Mouse (Mus musculus) bone marrow macrophage, adult 2 months (primary cell): ENCODE data around the gene Setd3. TPM values are rescaled to one million over a fixed set of nuclear protein-coding genes. Genes with fewer than 3 reads are reported as not detected.
"Not testable (repeated sequence)": the region's sequence is repeated elsewhere in the genome, so short reads cannot be mapped to it uniquely, and the experiment has no call there.

Experiments used
- H3K27ac ChIP-seq: 2 replicates; pipeline ENCODE4 v1.5.1; 2012; ENCODE audit warnings: low read depth, low read length; ENCODE audit not compliant: insufficient read depth
- H3K4me1 ChIP-seq: 2 replicates; pipeline ENCODE4 v1.6.1; 2012; ENCODE audit warnings: low read length; ENCODE audit not compliant: control insufficient read depth, insufficient read depth
- H3K4me3 ChIP-seq: 2 replicates; pipeline ENCODE4 v1.5.1; 2012; ENCODE audit warnings: mild to moderate bottlenecking, low read length, moderate library complexity; ENCODE audit not compliant: insufficient read depth
- CTCF ChIP-seq: IDR thresholded peaks from 2 replicates; pipeline ENCODE4 v1.5.1; 2012; ENCODE audit warnings: low read depth, mild to moderate bottlenecking, low read length, moderate library complexity
- POLR2A ChIP-seq: IDR thresholded peaks from 2 replicates; pipeline ENCODE4 v1.6.1; 2012; ENCODE audit warnings: mild to moderate bottlenecking, low read depth, low read length, borderline replicate concordance
- polyA plus RNA-seq: library from polyadenylated mRNA; stranded (reverse); fragments of >200 nt; gene quantifications from 2 replicates; pipeline ENCODE4 v1.2.4, GENCODE M21; 2012; ENCODE audit not compliant: missing spikeins, insufficient read depth, insufficient read length

Setd3 gene
- polyA plus RNA-seq, 1 experiment: 75.8 TPM

DNA sequence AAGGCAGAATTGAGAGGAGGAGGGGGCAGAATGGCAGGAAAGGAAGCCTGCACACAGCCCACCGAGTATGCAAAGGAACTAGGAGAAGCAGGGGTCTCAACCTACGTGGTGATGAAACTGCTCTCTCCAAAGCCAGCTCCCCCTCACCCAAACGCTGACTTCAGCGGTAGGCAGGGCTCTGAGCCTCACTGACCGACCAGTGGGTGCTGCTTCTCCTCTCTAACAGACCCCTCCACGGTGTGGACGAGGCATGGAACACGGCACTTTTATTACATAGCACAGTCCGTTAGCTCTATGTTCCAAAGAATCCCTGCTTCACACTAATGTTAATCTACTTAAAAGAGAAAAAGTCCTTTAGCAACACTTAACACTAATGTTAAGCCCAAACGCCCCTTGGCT is 60.6 kb downstream of the Setd3 start:
- no peak for TF ChIP-seq CTCF
- no peak for TF ChIP-seq POLR2A
- Histone ChIP-seq H3K4me1 (no peaks in the 10 kb centered on the region), H3K27ac (no peak overlapping the region)

DNA sequence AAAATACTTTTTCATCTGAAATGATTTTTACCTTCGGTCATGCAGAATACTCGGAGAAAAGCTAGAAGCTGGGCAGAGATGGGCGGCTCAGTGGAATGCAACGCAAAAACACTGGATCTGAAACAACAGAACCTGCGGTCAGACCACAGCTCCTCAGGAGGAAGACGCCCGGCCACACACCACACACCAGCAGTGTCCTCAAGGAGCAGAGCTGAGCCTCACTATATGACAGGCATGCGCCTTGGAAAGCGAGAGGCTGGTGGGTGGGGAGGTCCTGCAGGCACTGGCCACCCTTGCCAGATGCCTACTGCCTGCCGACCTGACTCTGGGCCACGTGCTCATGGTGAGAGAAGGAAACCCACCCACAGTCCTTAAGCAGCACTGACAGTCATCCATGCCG is 67.9 kb downstream of the Setd3 start:
- Histone ChIP-seq H3K27ac (no peak overlapping the region), H3K4me1 (peaks cover 6% of the 10 kb centered on the region; the same call in 1 of the 2 replicates), H3K4me3 (no peak overlapping the region)
- TF ChIP-seq CTCF (no peak), POLR2A (no peak)

More for the DNA sequence above, 60.6 kb downstream of the Setd3 start:
- no peak overlapping the region for H3K4me3 ChIP-seq

DNA sequence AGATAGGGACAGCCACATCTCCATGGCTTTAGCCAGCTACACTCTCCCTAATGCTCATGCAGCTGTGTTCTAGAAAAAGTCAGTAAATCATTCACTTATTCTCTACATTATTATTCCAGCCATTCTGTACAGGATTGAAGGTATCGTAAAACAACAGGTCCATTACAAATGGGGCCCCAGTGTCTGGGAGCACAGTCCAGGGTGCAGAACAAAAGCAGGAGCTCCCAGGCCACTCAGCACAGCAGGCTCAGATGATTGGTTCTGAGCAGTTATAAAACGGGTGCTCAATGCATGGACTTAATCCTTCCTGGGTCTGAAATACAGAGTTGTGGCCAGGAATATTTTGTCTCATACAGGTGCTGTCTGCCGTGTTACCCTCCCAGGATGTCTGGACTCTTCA is 68.4 kb downstream of the Setd3 start:
- Histone ChIP-seq H3K27ac (no peak overlapping the region), H3K4me1 (peaks cover 10% of the 10 kb centered on the region), H3K4me3 (no peak overlapping the region)
- TF ChIP-seq CTCF: no peak
- no peak for TF ChIP-seq POLR2A

DNA sequence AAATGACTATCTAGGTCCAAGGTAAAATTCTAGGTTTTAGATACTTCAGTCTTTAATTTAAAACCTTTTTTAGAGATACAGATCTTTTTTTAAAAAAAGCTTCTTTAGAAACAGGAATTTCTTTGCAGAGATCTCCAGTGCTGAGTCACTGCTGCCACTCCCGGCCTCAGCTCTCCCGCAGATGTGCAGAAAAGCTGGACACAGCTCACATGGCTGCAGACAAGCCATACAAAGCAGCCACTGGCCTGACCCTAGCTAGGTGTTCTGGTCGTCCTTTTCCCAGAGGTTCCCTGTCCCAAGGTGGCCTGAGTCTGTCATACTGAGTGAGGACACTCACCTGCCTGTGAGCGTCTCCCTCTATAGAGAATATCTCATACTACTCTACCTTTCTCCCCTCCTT is 69.4 kb downstream of the Setd3 start:
- no peak overlapping the region for H3K27ac ChIP-seq
- H3K4me1 ChIP-seq: peaks cover 12% of the 10 kb centered on the region
- no peak for TF ChIP-seq CTCF
- TF ChIP-seq POLR2A: no peak
- no peak overlapping the region for H3K4me3 ChIP-seq

DNA sequence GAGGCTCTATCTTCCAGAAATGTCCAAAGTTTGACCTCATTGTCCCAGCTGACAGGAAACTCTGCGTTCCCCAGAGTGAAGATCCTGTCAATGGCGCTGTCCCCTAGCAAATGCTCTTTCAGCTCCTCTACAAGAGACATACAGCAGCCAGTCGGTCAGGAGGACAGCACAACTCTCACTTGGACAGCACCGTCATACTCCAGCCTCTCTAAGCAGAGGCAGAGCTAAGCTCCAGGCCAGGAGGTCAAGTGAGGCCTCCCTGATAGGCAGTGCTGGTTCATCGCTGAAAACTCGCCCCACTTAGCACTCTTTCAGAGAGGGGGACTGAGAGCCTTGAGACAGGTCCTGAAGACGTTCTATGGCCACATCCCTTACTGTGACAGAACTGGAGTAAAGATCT is 70.5 kb downstream of the Setd3 start:
- peaks cover 22% of the 10 kb centered on the region for H3K4me1 ChIP-seq
- H3K27ac ChIP-seq, H3K4me3 ChIP-seq: not testable (repeated sequence)

DNA sequence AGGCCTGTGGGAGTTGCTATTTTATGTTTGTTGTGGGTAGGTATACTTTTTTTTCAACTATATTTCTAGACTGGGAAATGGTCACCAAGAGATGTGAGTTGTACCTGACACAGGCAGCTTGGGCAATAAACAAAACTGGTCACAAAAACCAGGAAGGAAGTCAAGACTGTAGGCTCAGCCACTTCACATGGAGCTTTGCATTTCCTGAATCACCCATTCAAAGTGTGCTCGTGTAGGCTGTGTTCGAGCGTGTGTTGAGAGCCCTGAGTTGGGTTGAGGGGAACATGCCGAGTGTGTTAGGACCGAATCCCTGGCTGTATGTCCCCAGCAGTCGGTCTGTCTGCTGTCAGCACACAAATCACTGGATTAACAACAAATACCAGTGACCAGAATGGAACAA is 75.8 kb downstream of the Setd3 start:
- TF ChIP-seq POLR2A (no peak), CTCF (no peak)
- H3K4me3 ChIP-seq: 0 out of 2 replicates have a peak overlapping the region, but pooled peaks have one; percentile 1
- H3K4me1 ChIP-seq: peaks cover 22% of the 10 kb centered on the region
- H3K27ac ChIP-seq: no peak overlapping the region

DNA sequence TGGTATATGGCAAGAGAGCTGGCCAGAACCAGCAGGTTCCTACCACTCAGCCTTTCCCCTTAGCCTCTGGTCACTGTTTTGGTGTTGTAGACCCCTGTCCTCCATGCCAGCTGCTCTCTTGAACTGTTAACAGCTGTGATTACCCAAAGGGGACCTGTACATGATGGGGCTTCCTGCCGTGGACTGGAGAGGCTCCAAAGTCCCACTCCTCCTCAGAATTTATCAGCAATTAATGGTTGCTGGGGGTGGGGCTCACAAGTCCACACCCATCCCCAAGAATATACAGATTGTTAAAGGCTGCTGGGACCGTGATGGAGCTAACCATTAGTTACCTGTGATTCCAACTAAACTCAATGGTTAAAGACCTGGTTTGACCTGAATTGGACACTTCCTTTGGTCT is 77.0 kb downstream of the Setd3 start:
- peaks cover 22% of the 10 kb centered on the region for H3K4me1 ChIP-seq
- H3K27ac ChIP-seq: no peak overlapping the region
- TF ChIP-seq POLR2A (no peak), CTCF (no peak)
- no peak overlapping the region for H3K4me3 ChIP-seq

DNA sequence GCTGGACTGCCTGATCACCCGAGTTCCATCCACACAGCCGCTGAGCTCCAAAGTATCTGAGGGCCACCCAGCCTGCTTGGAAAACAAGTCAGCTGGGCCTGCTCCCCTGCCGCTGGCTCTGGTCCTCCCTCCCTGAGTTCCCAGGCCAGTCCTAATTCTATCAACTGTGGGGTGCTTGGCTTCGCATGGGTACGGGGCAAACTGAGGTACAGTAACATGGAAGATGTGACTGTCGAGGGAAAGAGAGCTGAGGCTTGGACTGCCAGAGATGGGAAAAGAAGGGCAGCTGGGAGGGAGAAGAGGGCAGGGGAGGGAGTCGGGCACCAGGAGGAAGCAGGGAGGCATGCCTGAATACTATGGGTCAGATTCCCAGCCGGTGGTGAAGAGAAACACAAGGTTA is 78.9 kb downstream of the Setd3 start:
- no peak for TF ChIP-seq CTCF
- no peak for TF ChIP-seq POLR2A
- H3K27ac ChIP-seq: no peak overlapping the region
- H3K4me1 ChIP-seq: peaks cover 16% of the 10 kb centered on the region
- H3K4me3 ChIP-seq: no peak overlapping the region

DNA sequence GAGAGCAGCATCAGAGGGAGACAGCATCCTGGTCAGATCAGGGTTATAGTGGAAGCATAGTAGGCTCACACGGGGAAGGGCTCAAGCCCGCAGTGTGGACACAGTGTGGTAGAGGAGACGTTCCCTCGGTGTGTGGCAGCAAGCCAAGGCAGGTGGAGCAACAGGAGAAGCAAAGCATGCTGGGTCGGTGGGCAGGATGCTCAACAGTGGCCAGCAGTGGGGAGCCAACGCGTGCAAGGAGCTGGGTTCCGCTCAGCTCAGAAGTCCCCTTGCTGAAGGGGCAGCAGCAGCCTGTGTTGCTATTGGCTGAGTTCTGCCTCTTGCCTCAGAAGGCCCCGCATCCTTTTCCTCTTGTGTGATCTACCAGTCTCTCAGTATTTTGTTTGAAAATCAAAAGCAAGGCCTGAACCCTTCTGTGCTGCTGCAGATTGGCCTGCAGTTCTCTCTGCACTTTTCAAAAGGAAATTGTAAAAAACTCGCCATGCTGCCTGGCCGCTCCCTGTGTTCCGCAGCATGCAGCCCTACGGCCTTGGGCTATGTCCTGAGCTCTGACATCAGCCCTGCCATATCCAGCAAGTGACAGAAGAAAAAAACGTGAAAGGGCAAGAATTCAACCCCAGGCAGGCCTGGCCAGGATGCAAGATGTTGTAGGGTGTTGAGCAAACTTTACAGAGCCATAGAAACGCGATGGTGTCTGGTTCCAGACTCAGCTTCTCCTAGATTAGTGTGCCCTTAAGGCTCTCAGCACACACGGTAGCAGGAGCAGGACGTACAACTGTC is 80.7 kb downstream of the Setd3 start:
- no peak overlapping the region for H3K27ac ChIP-seq
- H3K4me3 ChIP-seq: no peak overlapping the region
- peaks cover 4% of the 10 kb centered on the region for H3K4me1 ChIP-seq
- TF ChIP-seq POLR2A: no peak

DNA sequence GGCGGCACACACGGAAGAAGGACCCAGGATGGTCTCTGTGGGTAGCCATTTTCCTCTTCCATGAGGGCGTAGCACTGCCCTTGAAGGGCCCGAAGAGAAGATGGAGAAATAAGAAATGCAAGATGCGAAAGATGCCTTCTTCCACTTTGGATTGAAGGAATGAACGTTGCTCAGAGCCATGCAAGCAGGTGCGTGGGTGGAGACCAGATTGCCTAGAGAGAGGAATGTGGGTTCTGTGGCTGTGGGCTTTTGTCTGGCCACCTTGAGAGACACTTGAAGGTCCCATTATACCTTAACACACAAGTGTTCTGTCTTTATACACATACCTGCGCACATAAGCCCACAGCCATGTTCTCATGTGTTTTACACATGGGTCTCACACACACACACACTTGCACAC is 81.5 kb downstream of the Setd3 start:
- no peak overlapping the region for H3K4me3 ChIP-seq
- no peak overlapping the region for H3K27ac ChIP-seq
- TF ChIP-seq POLR2A: no peak
- no peak for TF ChIP-seq CTCF
- no peaks in the 10 kb centered on the region for H3K4me1 ChIP-seq

DNA sequence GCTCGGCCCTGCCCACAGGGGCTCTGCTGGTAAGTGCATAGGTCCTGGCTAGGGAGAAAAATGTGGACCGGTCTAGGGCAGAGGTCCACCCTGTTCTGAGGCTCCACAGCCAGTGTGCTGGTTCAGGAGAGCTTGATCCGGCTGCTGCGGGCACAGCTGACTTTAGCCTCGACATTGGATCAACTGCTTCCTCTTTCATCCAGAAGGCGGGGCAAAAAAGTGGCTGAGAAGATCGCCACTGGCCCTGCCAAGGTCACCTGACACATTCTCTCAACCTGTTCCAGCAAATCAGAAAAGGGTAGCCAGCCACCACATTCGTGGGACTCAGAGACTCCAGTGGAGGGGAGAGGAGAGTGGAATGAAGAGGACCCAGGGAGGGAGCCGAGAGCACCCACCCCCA is 90.9 kb downstream of the Setd3 start:
- TF ChIP-seq CTCF (no peak), POLR2A (no peak)
- Histone ChIP-seq H3K4me1 (peaks cover 14% of the 10 kb centered on the region), H3K27ac (no peak overlapping the region), H3K4me3 (no peak overlapping the region)
